23 mouse cellular contexts compared by ENCODE assay signal in the genomic region with DNA sequence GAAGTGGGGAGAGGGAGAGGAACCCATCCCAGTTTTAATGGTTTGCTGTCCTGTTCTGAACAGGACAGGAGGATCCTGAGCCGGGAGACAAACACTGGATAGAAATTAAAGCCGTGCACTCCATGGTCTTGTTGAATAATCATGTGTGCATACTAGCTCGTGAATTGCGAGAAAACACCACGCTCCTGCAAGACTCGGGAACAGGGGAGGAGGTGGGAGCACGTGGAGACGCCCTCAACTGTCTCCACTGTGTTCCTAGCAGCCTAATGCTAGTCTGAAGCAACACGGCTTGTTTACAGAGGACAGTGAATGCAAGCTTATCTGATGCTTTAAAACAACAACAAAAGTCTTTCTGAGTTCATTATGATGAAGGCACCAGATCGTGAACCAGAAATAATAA.
DNase-seq lines count a peak whose midpoint lies in the region; ATAC-seq and TF ChIP-seq lines count a peak whose summit lies in the region.
"Had no signal": no experiment of that assay in that cellular context is flagged by ENCODE, and none has a peak within 500 bp of the region (broad histone marks: within the 10 kb centered on the region; RNA-seq: fewer than 3 reads in every experiment).

No protein-coding gene starts in this region.

- 79% methylated on average over 10 of the region's 10 CpGs for WGBS in midbrain, embryonic 11.5 days
- 74% methylated on average over 10 of the region's 10 CpGs for WGBS in midbrain, embryonic 16.5 days
- 64% methylated on average over 10 of the region's 10 CpGs for WGBS in forebrain, postnatal 0 days

- no peak for DNase-seq in frontal cortex, postnatal 10 days (ENCODE audit: low spot score in 2 of 2)
- DNase-seq in midbrain, embryonic 11.5 days (ENCODE audit: low spot score, missing footprints) = peak; percentile 67
- DNase-seq in brain, adult 2 months (ENCODE audit: low read depth, low spot score) = peak; percentile 72
- DNase-seq in left cerebral cortex, postnatal 36 days (ENCODE audit: low spot score in 2 of 2) = peak; percentile 50 to 51
- no peak for DNase-seq in forebrain, postnatal 0 days
- no peak for DNase-seq in thymus, postnatal 36 days
- DNase-seq: adrenal gland, adult 8-10 months; B cell, adult 2 months; cerebellum, adult 11-12 months; cerebellum, adult 9-10 months; cerebellum, postnatal 25 days; heart, adult 2 months; heart, postnatal 14 days had no signal

- no peak overlapping the region for H3K27ac ChIP-seq in midbrain, embryonic 11.5 days (ENCODE audit: low read depth, low read length)
- H3K27ac ChIP-seq in midbrain, embryonic 16.5 days (ENCODE audit: low read length) = no peak overlapping the region
- no peak overlapping the region for H3K27ac ChIP-seq in forebrain, postnatal 0 days (ENCODE audit: low read depth, low read length)
- H3K27ac ChIP-seq: embryonic facial prominence, embryonic 12.5 days; forebrain, embryonic 15.5 days; heart, adult 2 months; heart, embryonic 15.5 days; hindbrain, embryonic 10.5 days; hindbrain, embryonic 14.5 days had no signal

- H3K36me3 ChIP-seq in midbrain, embryonic 11.5 days (ENCODE audit: control insufficient read depth, insufficient read depth, low read length) = no peaks in the 10 kb centered on the region
- H3K36me3 ChIP-seq in midbrain, embryonic 16.5 days (ENCODE audit: control insufficient read depth, insufficient read depth, low read length) = no peaks in the 10 kb centered on the region
- no peaks in the 10 kb centered on the region for H3K36me3 ChIP-seq in forebrain, postnatal 0 days (ENCODE audit: insufficient read depth)
- H3K36me3 ChIP-seq: embryonic facial prominence, embryonic 12.5 days; forebrain, embryonic 15.5 days; G1E; heart, embryonic 15.5 days; hindbrain, embryonic 10.5 days had no signal

- TF ChIP-seq CTCF in forebrain, postnatal 0 days (IDR thresholded peaks at IDR 0.05; ENCODE audit: low read depth) = no peak

- H3K4me1 ChIP-seq in midbrain, embryonic 11.5 days (ENCODE audit: control insufficient read depth, insufficient read depth, low read length) = peaks cover 8% of the 10 kb centered on the region
- H3K4me1 ChIP-seq in midbrain, embryonic 16.5 days (ENCODE audit: control insufficient read depth, insufficient read depth, low read length) = peaks cover 7% of the 10 kb centered on the region; the same call in 1 of the 2 replicates
- H3K4me1 ChIP-seq in forebrain, postnatal 0 days (ENCODE audit: insufficient read depth) = no peaks in the 10 kb centered on the region
- H3K4me1 ChIP-seq: embryonic facial prominence, embryonic 12.5 days; heart, embryonic 15.5 days had no signal

- intact Hi-C loops in left cerebral cortex, postnatal 36 days (cut with DNase I) = no loop called here

- H3K4me2 ChIP-seq in midbrain, embryonic 11.5 days = no peak overlapping the region
- H3K4me2 ChIP-seq in midbrain, embryonic 16.5 days (ENCODE audit: low read length) = no peak overlapping the region
- H3K4me2 ChIP-seq in forebrain, postnatal 0 days (ENCODE audit: low read depth) = no peak overlapping the region
- H3K4me2 ChIP-seq: embryonic facial prominence, embryonic 12.5 days; forebrain, embryonic 15.5 days; heart, embryonic 11.5 days; heart, embryonic 15.5 days; hindbrain, embryonic 14.5 days had no signal

- H3K27me3 ChIP-seq in midbrain, embryonic 11.5 days (ENCODE audit: control insufficient read depth, insufficient read depth, low read length) = no peaks in the 10 kb centered on the region
- no peaks in the 10 kb centered on the region for H3K27me3 ChIP-seq in midbrain, embryonic 16.5 days (ENCODE audit: control insufficient read depth, insufficient read depth, low read depth, low read length)
- H3K27me3 ChIP-seq in forebrain, postnatal 0 days (ENCODE audit: insufficient read depth, low read length) = no peaks in the 10 kb centered on the region
- H3K27me3 ChIP-seq: embryonic facial prominence, embryonic 12.5 days; forebrain, embryonic 15.5 days; heart, embryonic 15.5 days had no signal

- no peak overlapping the region for H3K9ac ChIP-seq in midbrain, embryonic 11.5 days (ENCODE audit: low read length)
- no peak overlapping the region for H3K9ac ChIP-seq in midbrain, embryonic 16.5 days (ENCODE audit: low read depth, low read length)
- H3K9ac ChIP-seq in forebrain, postnatal 0 days = no peak overlapping the region
- H3K9ac ChIP-seq: embryonic facial prominence, embryonic 12.5 days; forebrain, embryonic 15.5 days; heart, embryonic 15.5 days; hindbrain, embryonic 14.5 days had no signal

- peak; percentile 56; the same call in 1 of the 2 replicates for ATAC-seq in frontal cortex, adult (ENCODE audit: low TSS enrichment)
- ATAC-seq in midbrain, embryonic 11.5 days (ENCODE audit: low FRiP score) = no peak
- ATAC-seq in midbrain, embryonic 16.5 days = no peak
- no peak for ATAC-seq in forebrain, postnatal 0 days
- ATAC-seq: CD4-positive, CD25-positive, alpha-beta regulatory T cell, adult 4 months; forebrain, embryonic 15.5 days had no signal

- H3K9me3 ChIP-seq in midbrain, embryonic 11.5 days (ENCODE audit: control insufficient read depth, low read length) = no peaks in the 10 kb centered on the region
- H3K9me3 ChIP-seq in midbrain, embryonic 16.5 days (replicated peaks; ENCODE audit: control insufficient read depth, low read length, poor library complexity, severe bottlenecking) = no peaks in the 10 kb centered on the region
- no peaks in the 10 kb centered on the region for H3K9me3 ChIP-seq in forebrain, postnatal 0 days (ENCODE audit: low read length)
- H3K9me3 ChIP-seq: embryonic facial prominence, embryonic 12.5 days; forebrain, embryonic 15.5 days; G1E; heart, embryonic 15.5 days; hindbrain, embryonic 10.5 days had no signal

- no peak overlapping the region for H3K4me3 ChIP-seq in midbrain, embryonic 11.5 days (ENCODE audit: low read depth, low read length)
- no peak overlapping the region for H3K4me3 ChIP-seq in midbrain, embryonic 16.5 days (ENCODE audit: low read depth, low read length)
- no peak overlapping the region for H3K4me3 ChIP-seq in forebrain, postnatal 0 days (ENCODE audit: low read depth, low read length)
- H3K4me3 ChIP-seq: embryonic facial prominence, embryonic 12.5 days; forebrain, embryonic 15.5 days; heart, adult 2 months; heart, embryonic 15.5 days; hindbrain, embryonic 10.5 days had no signal

Comparison
In these comparisons a context has a peak if more than half of its experiments do, and no peak if none do; other contexts are left out.
1. DNase-seq: peak in midbrain, embryonic 11.5 days (single experiment), brain, adult 2 months (single experiment) and left cerebral cortex, postnatal 36 days (2 of 2); none in frontal cortex, postnatal 10 days (0 of 2), forebrain, postnatal 0 days (single experiment) and thymus, postnatal 36 days (0 of 2).